Mouse (Mus musculus) liver, postnatal 0 days (tissue): ENCODE measurements around the gene Pecam1.

Experiments used
- CTCF ChIP-seq: sonication (generic); IDR thresholded peaks from 2 replicates; pipeline ENCODE4 v1.5.1; 2016; ENCODE audit warnings: antibody characterized with exemption, low read depth
- EP300 ChIP-seq: IDR thresholded peaks from 2 replicates; pipeline ENCODE4 v1.6.1; 2016; ENCODE audit warnings: antibody characterized with exemption, low read depth, mild to moderate bottlenecking

- no peak for TF ChIP-seq EP300
- TF ChIP-seq CTCF = no peak
Observed at GRCm38 (mm10) chr11:106707085-106707484, 43.3 kb downstream of the Pecam1 start.
